Mouse (Mus musculus) T-helper 1 cell (primary cell): ENCODE measurements around the gene Ugt1a10.
"Not testable (repeated sequence)": the region's sequence is repeated elsewhere in the genome, so short reads cannot be mapped to it uniquely, and the experiment has no call there.

Source experiments
- in situ Hi-C: fragments of 300-600 bp; cut with MboI, MseI; formaldehyde crosslinking; loops from one replicate; pipeline ENCODE4 v1.15.1; 2025; ENCODE audit warnings: high pct_unique_total_duplicates

Ugt1a10 gene

GRCm38 (mm10) chr1:88055088-88055487 is at the start of gene Ugt1a10:
TSS of gene Ugt1a10 (plus strand) at chr1:88055388.
- in situ Hi-C loops: no loop called here

DNA sequence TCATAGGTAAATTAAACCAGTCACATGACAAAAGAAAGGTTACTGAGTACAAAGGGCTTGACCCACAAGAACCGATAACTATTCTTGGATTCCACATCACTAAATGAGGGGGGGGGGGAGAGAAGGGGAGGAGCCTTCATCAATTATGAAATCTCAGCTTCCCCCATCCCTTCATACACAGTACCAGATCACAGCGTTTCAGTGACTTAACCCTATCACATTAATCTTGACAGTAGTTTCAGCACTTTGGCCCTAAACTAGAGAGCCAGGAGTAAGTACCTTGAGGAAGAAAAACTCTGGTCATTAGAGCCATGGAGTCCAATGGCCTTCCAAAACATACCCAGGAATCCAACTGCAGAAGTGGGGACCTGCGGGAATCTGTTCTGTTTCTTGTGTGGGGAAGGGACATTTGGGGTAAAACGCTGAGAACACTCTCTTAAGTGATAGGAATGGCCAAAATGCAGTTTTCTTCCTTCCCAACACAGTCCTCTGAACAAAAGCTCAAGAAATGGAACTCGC is 47.4 kb upstream of the Ugt1a10 start:
- in situ Hi-C loops: no loop called here

GRCm38 (mm10) chr1:88008211-88008697 is 46.9 kb upstream of the Ugt1a10 start, which contains the start of gene Usp40:
TSS of gene Usp40 (minus strand) at chr1:88008551.
- in situ Hi-C loops: no loop called here

GRCm38 (mm10) chr1:88008735-88009134 is 46.5 kb upstream of the Ugt1a10 start:
- in situ Hi-C loops: no loop called here

- in situ Hi-C loops: no loop called here
These were observed 45.7 kb upstream of the Ugt1a10 start for GRCm38 (mm10) chr1:88009521-88009920.

DNA sequence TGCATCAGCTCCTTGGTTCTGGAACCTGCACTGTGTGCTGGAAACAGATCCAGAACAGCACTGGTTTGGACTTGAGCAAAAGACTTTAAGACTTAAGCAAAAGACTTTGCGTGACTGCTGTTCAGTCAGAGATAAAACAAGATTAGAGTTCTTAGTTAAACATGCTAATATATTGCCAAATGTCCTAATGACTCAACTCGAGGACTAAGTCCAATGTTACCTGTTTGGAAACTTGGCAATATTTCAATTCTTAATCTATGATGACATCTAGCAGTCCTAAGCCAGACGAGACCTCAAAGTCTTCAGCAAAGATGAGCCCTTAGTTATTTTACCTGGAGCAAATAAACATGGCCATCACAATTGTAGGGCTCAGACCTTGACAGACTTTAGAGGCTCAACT is 41.5 kb upstream of the Ugt1a10 start:
- in situ Hi-C loops: no loop called here

DNA sequence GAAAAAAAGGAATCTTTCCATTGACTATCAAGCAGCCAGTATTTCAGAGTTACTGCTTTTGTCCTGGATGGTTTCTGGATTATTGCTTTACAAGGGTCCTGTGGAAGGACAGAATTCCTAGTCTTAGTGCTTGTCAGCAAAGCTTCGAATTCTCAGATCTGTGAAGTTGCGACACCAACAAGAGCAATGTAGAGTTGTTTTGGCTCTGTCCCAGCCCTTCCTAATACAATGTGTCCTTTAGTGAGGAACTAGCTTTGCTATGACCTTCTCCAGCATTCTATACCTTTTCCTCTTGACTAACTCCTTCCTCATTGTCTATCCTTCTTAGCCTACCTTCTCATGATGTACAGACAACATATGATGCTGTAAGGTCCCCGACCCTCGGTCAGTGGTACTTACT is 41.0 kb upstream of the Ugt1a10 start:
- in situ Hi-C loops: no loop called here

DNA sequence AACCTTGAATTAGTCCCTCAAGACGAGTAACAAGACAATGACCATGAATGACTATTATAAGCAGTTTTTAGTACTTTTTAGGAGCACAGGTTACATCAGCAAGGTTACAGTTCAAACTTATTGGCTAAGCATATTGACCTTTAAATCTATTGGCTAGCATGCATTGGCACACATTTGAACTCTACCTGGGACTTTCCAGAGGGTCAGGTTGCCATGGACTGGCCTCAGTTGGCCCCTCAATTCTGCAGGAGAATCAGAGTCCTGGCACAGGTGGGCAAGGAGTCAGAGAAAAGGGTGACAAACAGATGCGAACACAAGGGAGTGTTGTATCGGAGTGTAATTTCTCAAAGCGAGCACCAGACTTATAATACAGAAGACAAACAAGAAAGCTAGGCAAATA is 40.5 kb upstream of the Ugt1a10 start:
- in situ Hi-C loops: no loop called here

DNA sequence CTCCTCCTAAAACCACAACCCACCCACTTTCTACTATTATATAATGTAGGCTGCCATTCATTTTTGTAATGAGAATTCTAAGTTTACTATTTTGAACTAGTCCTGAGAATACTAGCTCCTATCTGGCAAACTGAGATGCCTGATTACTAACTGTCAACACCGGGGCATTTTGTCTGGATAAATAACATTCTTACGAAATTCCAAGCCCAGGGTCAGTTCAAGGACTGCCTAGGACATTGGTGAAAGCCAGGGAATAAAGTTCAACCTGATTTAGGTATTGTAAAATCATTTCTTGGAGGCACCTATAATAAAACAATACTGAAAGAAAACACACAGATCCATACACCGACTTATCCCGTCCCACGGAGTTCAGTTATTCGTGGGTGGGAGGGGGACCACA is 39.8 kb upstream of the Ugt1a10 start:
- in situ Hi-C loops: no loop called here

DNA sequence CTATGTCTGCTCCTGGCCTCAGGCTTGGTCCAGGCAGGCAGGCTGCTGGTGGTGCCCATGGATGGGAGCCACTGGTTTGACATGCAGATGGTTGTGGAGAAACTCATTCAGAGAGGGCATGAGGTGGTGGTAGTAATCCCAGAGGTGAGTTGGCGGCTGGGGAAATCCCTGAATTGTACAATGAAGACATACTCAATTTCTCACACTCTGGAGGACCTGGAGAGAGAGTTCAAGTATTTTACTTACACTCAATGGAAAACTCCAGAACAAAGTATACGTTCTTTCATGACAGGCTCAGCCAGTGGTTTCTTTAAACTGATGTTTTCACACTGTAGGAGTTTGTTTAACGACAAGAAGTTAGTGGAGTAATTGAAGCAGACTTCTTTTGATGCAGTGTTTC is 29.9 kb upstream of the Ugt1a10 start:
- in situ Hi-C loops: not testable (repeated sequence)

- in situ Hi-C loops: not testable (repeated sequence)
These were observed 12.1 kb upstream of the Ugt1a10 start for GRCm38 (mm10) chr1:88043044-88043443.

DNA sequence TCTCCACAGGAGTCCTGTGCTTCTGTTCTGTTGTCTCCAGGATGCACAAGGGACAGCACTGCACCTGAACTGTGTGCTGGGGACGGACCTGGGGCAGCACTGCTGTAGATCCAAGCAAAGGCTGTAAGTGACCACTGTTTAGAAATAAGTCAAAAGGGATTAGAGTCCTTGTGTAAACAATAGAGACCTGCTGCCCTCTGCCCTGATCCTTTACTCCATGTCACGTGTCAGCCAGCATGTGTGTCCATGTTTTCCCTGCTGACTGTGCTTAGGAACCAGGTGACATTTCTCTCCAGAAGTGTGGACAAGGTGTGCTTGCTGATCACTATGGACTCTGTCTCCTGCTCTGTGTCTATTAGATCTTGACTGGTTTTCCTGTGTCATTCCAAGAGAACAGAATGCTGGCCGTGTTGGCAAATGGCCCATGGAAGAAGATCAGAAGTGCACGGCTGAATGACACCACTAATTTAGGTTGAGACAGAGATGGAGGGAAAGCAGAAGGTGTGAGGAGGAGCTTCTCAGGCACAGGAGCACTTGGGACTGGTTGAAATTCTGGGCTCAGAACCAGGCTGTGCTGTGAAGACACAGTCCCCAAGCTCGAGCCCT is 10.3 kb upstream of the Ugt1a10 start:
- in situ Hi-C loops: not testable (repeated sequence)

DNA sequence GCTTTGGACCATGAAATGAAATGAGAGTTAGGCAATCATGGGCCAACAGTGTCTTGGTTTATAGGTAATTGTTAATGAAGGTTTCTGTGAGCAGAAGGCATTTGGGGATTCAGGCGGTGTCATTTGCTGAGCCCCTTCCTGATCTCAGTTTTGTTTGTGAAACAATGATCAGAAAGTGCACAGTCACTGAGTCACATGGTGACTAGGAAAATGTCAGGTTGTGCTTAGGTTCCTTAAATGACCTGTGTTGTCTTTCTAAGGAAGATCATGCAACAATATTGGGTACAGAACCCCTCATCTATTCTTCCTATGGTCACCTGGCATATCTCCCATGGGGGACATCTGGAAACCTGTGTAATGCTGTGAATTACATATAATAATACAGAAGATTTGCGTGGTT is 7.8 kb upstream of the Ugt1a10 start:
- in situ Hi-C loops: not testable (repeated sequence)

GRCm38 (mm10) chr1:88066472-88067102 is 11.4 kb downstream of the Ugt1a10 start:
- in situ Hi-C loops: not testable (repeated sequence)

DNA sequence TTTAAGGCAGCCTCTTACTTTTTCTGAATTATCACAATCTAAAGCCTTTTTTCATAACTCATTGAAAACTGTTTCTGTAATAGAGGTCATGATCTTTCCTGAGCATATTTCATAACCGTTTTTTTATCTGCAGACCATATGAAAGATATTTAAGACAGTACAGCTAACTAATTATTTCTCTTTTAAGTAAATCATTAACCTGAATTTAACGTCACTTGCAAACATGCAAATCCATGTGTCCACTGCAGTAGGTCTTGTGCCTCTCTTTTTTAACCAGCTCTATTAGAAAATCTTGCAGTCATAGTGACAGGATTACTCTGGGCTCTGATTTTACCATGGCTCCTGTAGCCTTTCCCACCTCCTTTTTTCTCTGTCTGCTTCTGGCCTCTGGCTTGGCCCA is 15.3 kb downstream of the Ugt1a10 start, which contains the start of gene Ugt1a9:
Gene Ugt1a9, plus strand, starts transcription at position 306 of the 400 bp plus-strand sequence.
- in situ Hi-C loops: no loop called here

- in situ Hi-C loops: no loop called here
These were observed 15.7 kb downstream of the Ugt1a10 start for GRCm38 (mm10) chr1:88070902-88071301.

- in situ Hi-C loops: no loop called here
These were observed 19.3 kb downstream of the Ugt1a10 start for GRCm38 (mm10) chr1:88074471-88074870.

DNA sequence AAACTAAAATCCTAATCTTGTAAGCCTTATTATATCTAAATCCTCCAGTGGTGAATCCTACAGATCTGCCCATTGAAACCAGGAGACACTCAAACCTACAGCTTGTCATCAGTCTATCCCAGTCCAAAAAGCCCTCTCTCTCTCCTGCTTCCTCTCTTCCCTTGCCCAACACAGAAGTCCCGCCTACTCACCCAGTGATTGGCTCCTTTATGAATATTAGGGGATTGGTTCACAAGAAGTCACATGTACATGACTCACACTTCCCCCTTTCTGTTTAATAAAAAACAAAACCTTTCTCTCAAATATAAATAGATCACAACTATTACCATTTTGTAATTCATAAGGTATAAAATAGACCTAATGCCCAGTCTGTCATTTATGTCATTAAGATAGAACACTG is 21.9 kb downstream of the Ugt1a10 start:
- in situ Hi-C loops: no loop called here

DNA sequence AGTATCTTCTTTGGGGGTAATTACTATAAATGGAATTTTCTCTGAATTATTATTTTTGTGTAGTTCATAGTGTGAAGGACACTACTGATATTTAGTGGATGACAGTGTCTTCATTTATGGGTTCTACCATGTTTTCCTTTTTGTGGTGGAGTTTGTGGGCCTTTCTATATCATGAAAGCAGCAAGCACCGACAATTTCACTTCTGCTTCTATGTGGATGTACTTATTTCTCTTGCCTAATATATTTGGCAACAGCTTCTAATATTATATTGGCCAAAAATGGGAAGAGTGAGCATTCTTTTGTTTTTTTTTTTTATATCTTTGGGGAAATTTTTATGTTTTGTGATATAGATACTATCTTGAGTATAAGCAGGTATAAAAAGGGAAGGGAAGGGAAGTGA is 26.5 kb downstream of the Ugt1a10 start:
- in situ Hi-C loops: no loop called here

DNA sequence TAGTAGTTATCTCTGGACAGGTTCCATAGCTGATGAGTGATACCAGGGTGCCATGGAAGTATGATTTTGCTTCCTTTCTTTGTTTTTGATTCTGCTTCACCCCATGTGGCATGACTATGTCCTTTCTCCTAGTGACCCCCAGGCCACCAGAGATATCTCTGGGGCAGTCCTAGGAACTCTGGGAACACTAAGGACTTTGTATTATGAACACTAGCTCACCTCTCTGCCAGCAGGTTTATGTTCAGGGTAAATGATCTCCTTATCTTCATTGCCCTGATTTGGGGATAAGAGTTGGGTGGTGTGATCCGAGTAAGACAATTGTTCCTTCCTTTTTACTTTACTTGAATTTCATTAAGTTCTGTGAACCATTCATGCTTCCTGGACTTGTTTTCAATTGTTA is 30.9 kb downstream of the Ugt1a10 start:
- in situ Hi-C loops: no loop called here

DNA sequence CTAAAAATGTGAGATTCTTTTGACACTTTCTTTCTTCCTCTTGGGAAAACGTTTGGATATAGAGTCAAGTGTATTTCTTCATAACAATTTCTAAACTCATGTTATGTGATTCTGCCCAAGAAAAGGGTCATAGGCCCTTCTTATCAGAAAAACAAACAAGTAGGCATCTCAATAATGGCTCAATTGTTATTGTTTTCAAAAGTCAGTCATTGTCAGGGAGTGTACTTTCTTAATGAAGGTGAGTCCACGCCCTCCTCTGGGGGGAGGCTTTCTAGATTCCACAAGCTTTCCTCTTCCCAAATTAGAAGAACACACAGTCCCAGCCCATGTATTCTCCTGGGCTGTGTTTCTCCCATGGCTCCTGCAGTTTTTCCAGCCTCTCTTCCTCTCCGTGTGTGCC is 32.3 kb downstream of the Ugt1a10 start, which contains the start of gene Ugt1a8:
Gene Ugt1a8, plus strand, starts transcription at position 301 of the 400 bp plus-strand sequence.
- in situ Hi-C loops: no loop called here

- in situ Hi-C loops: no loop called here
These were observed 37.2 kb downstream of the Ugt1a10 start for GRCm38 (mm10) chr1:88092341-88092740.

DNA sequence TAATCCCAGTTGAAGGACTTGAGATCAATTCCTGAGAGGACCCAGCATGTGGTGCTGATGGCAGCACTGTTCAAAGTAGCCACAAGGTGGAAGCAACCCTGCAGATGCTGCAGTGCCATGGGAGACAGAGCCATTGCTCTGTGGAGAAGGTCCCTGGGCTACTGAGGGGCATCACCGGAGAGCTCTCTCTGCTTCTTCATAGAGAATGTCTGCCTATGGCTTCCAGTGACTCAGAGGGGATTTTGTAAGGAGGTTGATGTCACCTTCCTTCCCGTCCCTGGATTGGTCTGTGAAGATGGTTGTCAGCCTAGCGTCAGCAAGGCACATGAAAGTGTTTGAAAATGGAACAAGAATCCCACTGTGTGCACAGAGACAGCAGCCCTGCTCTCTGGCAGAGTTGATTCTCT is 39.1 kb downstream of the Ugt1a10 start:
- in situ Hi-C loops: not testable (repeated sequence)
